Mouse (Mus musculus) spleen, adult 2 months (tissue): ENCODE data around the gene Cir1.

Experiments used
- CTCF ChIP-seq: fragments of 200-500 bp; IDR thresholded peaks from 2 replicates; pipeline ENCODE4 v1.5.1; 2011; ENCODE audit warnings: mild to moderate bottlenecking, inconsistent platforms; ENCODE audit not compliant: insufficient read depth, insufficient read length, insufficient replicate concordance; ENCODE audit errors: extremely low read depth
- POLR2A ChIP-seq: fragments of 200-500 bp; IDR thresholded peaks from 2 replicates; pipeline ENCODE4 v1.6.1; 2011; ENCODE audit warnings: low read depth, low read length, inconsistent platforms

DNA sequence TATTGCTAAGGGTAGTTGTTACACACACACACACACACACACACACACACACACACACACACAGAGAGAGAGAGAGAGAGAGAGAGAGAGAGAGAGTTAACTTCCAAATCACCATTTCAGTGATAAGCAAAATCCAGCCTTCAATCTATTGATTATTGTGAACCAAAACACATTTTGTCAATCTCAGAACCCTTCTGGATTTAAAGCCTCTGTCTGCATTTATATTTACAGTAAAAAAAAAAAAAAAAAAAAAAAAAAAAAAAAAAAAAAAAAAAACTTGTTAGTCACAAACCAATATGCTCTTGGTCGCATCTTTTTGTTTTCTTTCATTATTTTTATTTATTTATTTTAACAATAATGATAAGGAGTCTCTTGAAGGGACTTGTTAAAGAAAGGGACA, 45.9 kb downstream of the Cir1 start:
- TF ChIP-seq CTCF (no peak), POLR2A (no peak)
